Mouse (Mus musculus) heart, adult 2 months (tissue): ENCODE measurements at regions not wholly inside any gene's neighbourhood (a gene's known extent, or its start where the extent isn't known, plus 50 kb on each side); places are given as distances from the start of the nearest gene placed in this dataset.

ENCODE experiments used
- CTCF ChIP-seq: fragments of 200-600 bp; IDR thresholded peaks from 2 replicates; pipeline ENCODE4 v1.8.1; 2022; ENCODE audit warnings: antibody characterized with exemption, mild to moderate bottlenecking, moderate library complexity
- POLR2A ChIP-seq: fragments of 200-500 bp; IDR thresholded peaks from 2 replicates; pipeline ENCODE4 v1.6.1; 2011; ENCODE audit warnings: mild to moderate bottlenecking, low read depth, low read length, control low read depth; ENCODE audit not compliant: insufficient read depth

- no peak for TF ChIP-seq CTCF
- no peak for TF ChIP-seq POLR2A
Measured at GRCm38 (mm10) chr14:14594753-14595152, 107.3 kb upstream of the Slc4a7 start.
